Mouse (Mus musculus) liver, postnatal 0 days (tissue): ENCODE results near the gene Arsk.

Source experiments
- CTCF ChIP-seq: sonication (generic); IDR thresholded peaks from 2 replicates; pipeline ENCODE4 v1.5.1; 2016; ENCODE audit warnings: antibody characterized with exemption, low read depth
- EP300 ChIP-seq: IDR thresholded peaks from 2 replicates; pipeline ENCODE4 v1.6.1; 2016; ENCODE audit warnings: antibody characterized with exemption, low read depth, mild to moderate bottlenecking

DNA sequence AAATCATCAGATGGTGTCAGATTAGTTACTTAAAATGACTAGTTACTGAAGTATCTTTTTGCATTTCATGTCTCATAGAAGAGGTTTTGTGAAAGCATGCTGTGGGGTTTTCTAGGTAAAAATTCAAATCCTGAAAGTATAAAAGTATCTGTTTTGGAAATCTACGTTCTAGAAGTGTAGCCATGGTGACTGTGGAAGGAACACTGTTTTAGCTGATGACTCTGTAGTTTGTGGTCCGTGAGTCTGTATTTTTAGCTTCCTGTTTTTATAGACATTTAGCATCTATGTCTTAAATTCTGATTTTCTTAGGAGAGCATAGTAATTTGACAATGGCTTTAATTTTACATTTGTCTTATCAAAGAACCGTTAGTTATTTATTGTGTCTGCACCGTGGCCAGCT, 30.3 kb upstream of the Arsk start:
- TF ChIP-seq CTCF (no peak), EP300 (no peak)
